Mouse (Mus musculus): Measurements from ENCODE around the gene Prx.

DNA sequence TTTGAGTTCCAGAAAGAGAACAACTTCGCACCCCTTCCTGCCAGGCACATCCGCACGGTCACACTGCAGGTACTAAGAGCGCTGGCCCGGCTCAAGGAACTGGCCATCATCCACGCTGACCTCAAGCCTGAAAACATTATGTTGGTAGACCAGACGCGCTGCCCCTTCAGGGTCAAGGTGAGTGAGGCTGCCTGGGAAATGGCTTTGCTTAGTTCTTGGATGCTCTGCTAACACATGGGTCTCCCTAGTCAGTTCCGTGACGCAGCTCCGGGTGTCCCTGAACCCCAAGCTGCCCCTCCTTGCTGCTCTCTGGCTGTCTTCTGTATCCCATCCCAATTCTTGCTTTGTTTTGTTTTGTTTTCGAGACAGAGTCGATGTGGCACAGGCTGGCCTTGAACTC, 24.7 kb downstream of the Prx start:
- no peak for TF ChIP-seq POLR2A (IDR thresholded peaks at IDR 0.05; ENCODE audit: insufficient read depth, low read length)
- TF ChIP-seq EP300 (IDR thresholded peaks at IDR 0.05; ENCODE audit: insufficient read depth, low read depth, low read length), result no peak
- no peak for TF ChIP-seq CTCF (IDR thresholded peaks at IDR 0.05; ENCODE audit: low read depth, low read length)

All from ES-Bruce4 (cell line).